Mouse (Mus musculus) neural tube, embryonic 12.5 days (tissue): Measurements from ENCODE around the gene Cyp4f18. TPM values are rescaled to one million over a fixed set of nuclear protein-coding genes. Genes with fewer than 3 reads are reported as not detected.
"Not testable (repeated sequence)": the region's sequence is repeated elsewhere in the genome, so short reads cannot be mapped to it uniquely, and the experiment has no call there.

Experiments used
- ATAC-seq: fragments of 200-750 bp; cut with Nextera tagmentation; 2 replicates; pipeline ENCODE4 v1.8.0; 2017; ENCODE audit warnings: low read depth, mild to moderate bottlenecking, moderate TSS enrichment, moderate library complexity; ENCODE audit not compliant: low FRiP score
- H3K27ac ChIP-seq: fragments of 300-500 bp; sonication (generic); 2 replicates; pipeline ENCODE4 v1.5.1; 2016
- H3K27me3 ChIP-seq: fragments of 300-500 bp; sonication (generic); replicated peaks from 2 replicates; pipeline ENCODE4 v1.6.1; 2016; ENCODE audit warnings: mild to moderate bottlenecking
- H3K36me3 ChIP-seq: fragments of 300-500 bp; sonication (generic); 2 replicates; pipeline ENCODE4 v1.6.1; 2016; ENCODE audit warnings: mild to moderate bottlenecking
- H3K4me1 ChIP-seq: fragments of 300-500 bp; sonication (generic); 2 replicates; pipeline ENCODE4 v1.6.1; 2016
- H3K4me2 ChIP-seq: fragments of 300-500 bp; sonication (generic); replicated peaks from 2 replicates; pipeline ENCODE4 v1.6.1; 2016; ENCODE audit warnings: mild to moderate bottlenecking
- H3K4me3 ChIP-seq: fragments of 300-500 bp; sonication (generic); 2 replicates; pipeline ENCODE4 v1.5.1; 2016
- H3K9ac ChIP-seq: fragments of 300-500 bp; sonication (generic); 2 replicates; pipeline ENCODE4 v1.6.1; 2016; ENCODE audit warnings: mild to moderate bottlenecking
- H3K9me3 ChIP-seq: fragments of 300-500 bp; sonication (generic); 2 replicates; pipeline ENCODE4 v1.6.1; 2016; ENCODE audit warnings: mild to moderate bottlenecking
- WGBS: fragments of 180-500 bp; shearing (Covaris S2); methylation state at CpG from one replicate; pipeline ENCODE4 v1.1.7; 2016; 5-methylcytosine and 5-hydroxymethylcytosine counted together
- polyA plus RNA-seq: library from polyadenylated mRNA; unstranded; fragments of >200 nt; fragmentation: Nextera tagmentation; extraction: Ambion mirVana; gene quantifications from 2 replicates; pipeline ENCODE4 v1.2.1, GENCODE M21; 2016

Gene Cyp4f18
- polyA plus RNA-seq, 1 experiment from 2014 or later: 0.77 TPM

DNA sequence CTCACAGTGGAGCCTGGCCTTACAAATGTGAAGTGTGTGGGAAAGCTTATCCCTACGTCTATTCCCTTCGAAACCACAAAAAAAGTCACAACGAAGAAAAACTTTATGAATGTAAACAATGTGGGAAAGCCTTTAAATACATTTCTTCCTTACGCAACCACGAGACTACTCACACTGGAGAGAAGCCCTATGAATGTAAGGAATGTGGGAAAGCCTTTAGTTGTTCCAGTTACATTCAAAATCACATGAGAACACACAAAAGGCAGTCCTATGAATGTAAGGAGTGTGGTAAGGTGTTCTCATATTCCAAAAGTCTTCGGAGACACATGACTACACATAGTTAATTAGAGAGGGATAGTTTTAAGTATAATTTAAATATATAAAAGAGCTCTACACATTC lies 40.8 kb downstream of the Cyp4f18 start:
- WGBS: 98% methylated on average over 6 of the region's 6 CpGs
- peaks cover 53% of the 10 kb centered on the region for H3K36me3 ChIP-seq
- H3K4me2 ChIP-seq: no peak overlapping the region
- ATAC-seq: no peak
- no peaks in the 10 kb centered on the region for H3K4me1 ChIP-seq
- H3K27ac ChIP-seq: no peak overlapping the region
- H3K4me3 ChIP-seq: no peak overlapping the region
- no peaks in the 10 kb centered on the region for H3K27me3 ChIP-seq
- peaks cover 15% of the 10 kb centered on the region; the same call in 1 of the 2 replicates for H3K9me3 ChIP-seq
- H3K9ac ChIP-seq: no peak overlapping the region

DNA sequence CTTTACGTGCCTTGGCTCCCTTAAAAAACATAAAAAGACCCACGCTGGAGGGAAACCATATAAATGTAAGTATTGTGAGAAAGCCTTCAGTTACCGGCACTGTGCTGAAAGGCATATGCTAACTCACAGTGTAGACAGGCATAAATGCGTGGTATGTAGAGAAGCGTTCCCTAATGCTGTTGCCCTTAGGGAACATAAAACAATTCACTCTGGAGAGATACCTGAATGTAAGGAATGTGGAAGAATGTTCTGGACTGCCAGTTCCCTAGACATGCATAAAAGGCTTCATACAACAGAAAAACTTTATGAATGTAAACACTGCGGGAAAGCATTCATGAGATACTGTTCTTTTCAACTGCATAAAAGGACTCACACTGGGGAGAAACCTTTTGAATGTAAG lies 41.3 kb downstream of the Cyp4f18 start:
- H3K36me3 ChIP-seq: peaks cover 53% of the 10 kb centered on the region
- ATAC-seq: no peak
- 94% methylated on average over 6 of the region's 6 CpGs for whole genome bisulfite sequencing
- H3K27ac ChIP-seq: no peak overlapping the region
- H3K9ac ChIP-seq: no peak overlapping the region
- no peaks in the 10 kb centered on the region for H3K4me1 ChIP-seq
- no peaks in the 10 kb centered on the region for H3K27me3 ChIP-seq
- H3K4me2 ChIP-seq: no peak overlapping the region
- no peak overlapping the region for H3K4me3 ChIP-seq
- peaks cover 15% of the 10 kb centered on the region; the same call in 1 of the 2 replicates for H3K9me3 ChIP-seq

DNA sequence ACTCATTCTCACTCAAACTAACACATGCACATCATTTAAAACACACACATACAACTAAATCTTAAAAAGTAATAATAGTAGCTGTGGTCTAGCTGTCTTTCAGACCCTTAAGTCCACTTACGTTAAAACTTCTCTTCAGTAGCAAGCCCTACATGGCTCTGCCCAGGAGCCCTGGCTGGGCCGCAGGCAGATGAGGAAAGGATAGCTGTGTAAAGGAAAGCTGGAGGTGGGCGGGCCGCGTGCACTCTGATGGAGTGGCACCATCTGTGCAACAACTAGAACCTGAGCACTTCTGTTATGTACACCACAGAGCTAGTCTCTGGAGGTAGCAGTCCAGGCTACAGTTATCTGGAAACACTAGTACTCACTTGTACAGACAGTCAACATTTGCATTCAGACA lies 42.2 kb downstream of the Cyp4f18 start:
- Histone ChIP-seq H3K9ac (no peak overlapping the region), H3K9me3 (peaks cover 15% of the 10 kb centered on the region; the same call in 1 of the 2 replicates), H3K27me3 (no peaks in the 10 kb centered on the region), H3K4me3 (no peak overlapping the region), H3K4me2 (no peak overlapping the region), H3K27ac (no peak overlapping the region), H3K4me1 (no peaks in the 10 kb centered on the region), H3K36me3 (peaks cover 53% of the 10 kb centered on the region)
- ATAC-seq: no peak
- 97% methylated on average over 5 of the region's 5 CpGs for WGBS

DNA sequence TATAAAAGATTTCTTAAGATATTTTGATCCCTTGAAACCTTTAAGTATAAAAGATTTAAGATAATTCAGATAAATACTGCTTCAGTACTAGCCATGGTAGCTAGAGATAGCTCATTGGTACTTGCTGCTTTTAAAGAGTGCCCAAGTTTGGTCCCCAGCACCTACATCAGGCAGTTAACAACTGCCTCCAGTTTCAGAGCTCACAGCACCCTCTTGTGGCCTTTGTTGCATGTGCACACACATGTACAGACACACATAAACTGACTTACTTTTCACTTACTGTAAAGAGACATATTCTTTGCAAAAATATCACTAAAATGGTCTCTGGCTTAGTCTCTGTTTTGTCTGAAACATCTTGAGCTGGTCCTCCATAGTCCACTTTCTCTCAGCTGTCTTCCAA lies 43.0 kb downstream of the Cyp4f18 start:
- no peak overlapping the region for H3K9ac ChIP-seq

DNA sequence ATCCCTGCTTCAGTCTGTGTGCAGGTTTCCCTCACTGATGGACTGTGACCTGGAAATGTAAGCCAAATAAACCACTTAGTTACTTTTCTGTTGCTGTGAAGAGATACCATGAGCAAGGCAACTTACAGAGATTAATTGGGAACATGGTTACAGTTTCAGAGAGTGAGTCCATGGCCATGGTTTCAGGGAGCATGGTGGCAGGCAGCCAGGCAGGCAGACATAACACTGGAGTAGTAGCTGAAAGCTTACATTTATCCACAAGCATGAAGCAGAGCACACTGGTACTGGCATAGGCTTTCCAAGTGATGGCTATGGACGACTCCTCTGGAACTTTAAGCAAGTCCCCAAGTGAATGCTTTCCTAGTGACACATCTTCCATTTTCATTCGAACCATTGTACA lies 44.3 kb downstream of the Cyp4f18 start:
- no peaks in the 10 kb centered on the region for H3K4me1 ChIP-seq
- no peak overlapping the region for H3K4me3 ChIP-seq
- 93% methylated on average over 2 of the region's 2 CpGs for WGBS
- no peaks in the 10 kb centered on the region for H3K27me3 ChIP-seq
- H3K9me3 ChIP-seq: peaks cover 15% of the 10 kb centered on the region; the same call in 1 of the 2 replicates
- H3K9ac ChIP-seq: no peak overlapping the region
- ATAC-seq: no peak
- H3K36me3 ChIP-seq: peaks cover 53% of the 10 kb centered on the region
- no peak overlapping the region for H3K27ac ChIP-seq
- no peak overlapping the region for H3K4me2 ChIP-seq

More for the DNA sequence above, 43.0 kb downstream of the Cyp4f18 start:
- H3K4me1 ChIP-seq: no peaks in the 10 kb centered on the region
- H3K27ac ChIP-seq: no peak overlapping the region
- no peak for ATAC-seq
- no peaks in the 10 kb centered on the region for H3K27me3 ChIP-seq
- no peak overlapping the region for H3K4me2 ChIP-seq
- peaks cover 15% of the 10 kb centered on the region; the same call in 1 of the 2 replicates for H3K9me3 ChIP-seq
- no peak overlapping the region for H3K4me3 ChIP-seq
- H3K36me3 ChIP-seq: peaks cover 53% of the 10 kb centered on the region

DNA sequence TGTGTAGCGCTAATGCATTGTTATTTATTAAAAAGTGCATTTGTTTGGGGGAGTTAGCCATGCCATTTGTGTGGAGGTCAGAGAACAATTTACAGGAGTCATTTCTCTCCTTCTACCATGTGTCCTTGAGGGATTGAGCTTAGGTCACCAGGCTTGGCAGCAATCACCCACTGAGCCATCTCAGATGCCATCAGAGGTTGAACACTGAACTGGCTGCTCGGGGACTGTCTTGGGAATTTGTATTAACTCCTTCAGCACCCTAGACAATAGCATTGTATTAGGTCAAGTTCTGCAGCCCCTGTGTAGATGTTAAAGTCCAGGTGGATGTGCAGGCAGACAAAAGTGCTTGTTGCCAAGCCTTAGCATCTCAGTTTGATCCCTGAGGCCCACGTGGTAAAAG lies 45.4 kb downstream of the Cyp4f18 start:
- WGBS: 93% methylated on average over 3 of the region's 3 CpGs
- Histone ChIP-seq H3K27me3 (no peaks in the 10 kb centered on the region), H3K4me1 (no peaks in the 10 kb centered on the region), H3K9me3 (peaks cover 15% of the 10 kb centered on the region; the same call in 1 of the 2 replicates), H3K4me3 (no peak overlapping the region), H3K4me2 (no peak overlapping the region), H3K9ac (no peak overlapping the region), H3K27ac (no peak overlapping the region), H3K36me3 (peaks cover 49% of the 10 kb centered on the region)
- ATAC-seq: no peak

DNA sequence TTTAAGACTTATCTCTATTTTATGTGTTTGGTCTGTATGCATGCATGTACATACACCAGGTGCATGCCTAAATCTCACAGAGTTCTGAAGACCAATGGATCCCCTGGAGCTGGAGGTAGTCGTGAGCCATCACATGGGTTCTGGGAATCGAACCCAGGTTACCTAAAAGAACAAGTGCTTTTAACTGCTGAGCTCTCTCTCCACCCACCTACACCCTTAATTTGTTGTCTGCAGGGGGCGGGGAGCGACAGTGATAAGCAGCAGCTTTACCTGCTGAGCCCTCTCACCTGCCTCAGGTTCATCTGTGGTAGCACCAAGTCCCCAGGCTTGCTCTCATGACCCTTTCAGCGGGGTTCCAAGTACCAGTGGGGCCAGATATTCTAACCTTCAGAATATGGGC lies 47.6 kb downstream of the Cyp4f18 start:
- H3K4me1 ChIP-seq: no peaks in the 10 kb centered on the region
- ATAC-seq: no peak
- H3K9me3 ChIP-seq: peaks cover 22% of the 10 kb centered on the region; the same call in 1 of the 2 replicates
- H3K4me2 ChIP-seq: no peak overlapping the region
- peaks cover 35% of the 10 kb centered on the region for H3K36me3 ChIP-seq
- no peak overlapping the region for H3K4me3 ChIP-seq
- 94% methylated on average over 5 of the region's 5 CpGs for WGBS
- H3K27me3 ChIP-seq: no peaks in the 10 kb centered on the region
- no peak overlapping the region for H3K27ac ChIP-seq
- H3K9ac ChIP-seq: no peak overlapping the region

DNA sequence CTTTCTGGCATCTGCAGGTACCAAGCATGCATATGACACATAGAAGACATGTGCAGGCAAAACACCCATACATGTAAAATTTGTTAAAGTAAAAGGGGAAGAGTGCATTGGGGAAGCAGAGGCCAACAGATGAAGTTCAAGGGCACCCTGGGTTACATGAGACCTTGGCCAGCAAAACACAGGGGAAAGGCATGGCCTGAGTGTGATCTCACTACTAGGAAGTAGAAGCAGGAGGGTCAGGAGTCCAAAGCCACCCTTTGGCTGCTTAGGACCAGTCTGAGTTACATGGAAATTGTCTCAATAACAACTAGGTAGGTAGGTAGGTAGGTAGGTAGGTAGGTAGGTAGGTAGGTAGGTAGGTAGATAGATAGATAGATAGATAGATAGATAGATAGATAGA lies 48.9 kb downstream of the Cyp4f18 start:
- no peak overlapping the region for H3K4me3 ChIP-seq
- H3K4me1 ChIP-seq: no peaks in the 10 kb centered on the region
- no peak overlapping the region for H3K4me2 ChIP-seq
- peaks cover 22% of the 10 kb centered on the region for H3K36me3 ChIP-seq
- no peak overlapping the region for H3K9ac ChIP-seq
- H3K27ac ChIP-seq: no peak overlapping the region
- H3K27me3 ChIP-seq: no peaks in the 10 kb centered on the region
- no peak for ATAC-seq
- peaks cover 20% of the 10 kb centered on the region; the same call in 1 of the 2 replicates for H3K9me3 ChIP-seq

DNA sequence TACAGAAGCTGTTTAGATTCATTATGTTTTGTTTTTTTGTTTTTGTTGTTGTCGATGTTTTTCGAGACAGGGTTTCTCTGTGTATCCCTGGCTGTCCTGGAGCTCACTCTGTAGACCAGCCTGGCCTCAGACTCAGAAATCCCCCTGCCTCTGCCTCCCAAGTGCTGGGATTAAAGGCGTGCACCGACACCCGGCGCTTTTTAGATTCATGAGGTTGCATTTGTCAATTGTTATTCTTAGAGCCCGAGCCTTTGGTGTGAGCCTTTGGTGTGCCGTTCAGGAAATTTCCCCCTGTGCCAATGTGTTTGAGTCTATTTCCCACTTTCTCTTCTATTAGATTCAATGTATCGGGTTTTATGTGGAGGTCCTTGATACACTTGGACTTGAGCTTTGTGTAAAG lies 54.8 kb downstream of the Cyp4f18 start:
- Histone ChIP-seq H3K4me3 (no peak overlapping the region), H3K4me1 (peaks cover 14% of the 10 kb centered on the region), H3K36me3 (peaks cover 18% of the 10 kb centered on the region), H3K27ac (no peak overlapping the region), H3K27me3 (no peaks in the 10 kb centered on the region), H3K4me2 (no peak overlapping the region), H3K9ac (no peak overlapping the region), H3K9me3 (peaks cover 19% of the 10 kb centered on the region)
- WGBS: 97% methylated on average over 9 of the region's 9 CpGs
- ATAC-seq: no peak

DNA sequence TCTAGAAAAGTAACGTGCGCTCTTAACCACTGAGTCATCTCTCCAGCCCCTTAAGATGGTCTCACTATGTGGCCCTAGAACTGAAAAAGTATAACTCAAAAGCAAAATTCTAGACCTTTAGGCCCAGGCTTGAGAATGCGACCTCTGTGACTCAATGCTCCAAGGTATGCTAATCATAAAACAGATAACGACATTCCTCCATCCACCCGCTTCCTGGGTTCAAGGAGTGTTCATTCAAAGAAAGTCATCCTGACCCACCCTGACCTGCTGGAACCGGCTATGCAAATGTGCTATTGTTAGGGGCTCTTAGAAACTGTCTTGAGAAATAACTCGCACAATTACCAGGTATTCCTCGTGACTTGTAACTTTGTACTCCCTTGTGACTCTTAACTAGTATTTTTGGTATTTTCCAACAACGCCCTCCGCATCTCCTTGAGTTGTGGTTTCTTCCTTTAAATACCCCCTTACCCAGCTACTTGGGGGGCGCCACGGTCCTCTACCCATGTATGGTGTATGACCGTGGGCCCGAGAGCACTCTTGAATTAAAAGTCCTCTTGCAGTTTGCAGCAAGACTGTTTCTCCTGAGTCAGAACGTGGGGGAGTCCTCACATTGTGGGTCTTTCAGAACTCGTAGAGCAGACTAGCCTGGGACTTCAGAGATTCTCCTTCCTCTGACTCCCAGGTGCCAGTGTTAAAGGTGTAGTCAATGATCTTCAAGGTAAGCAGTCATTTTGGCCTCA lies 56.3 kb downstream of the Cyp4f18 start:
- not testable (repeated sequence) for H3K9ac ChIP-seq, H3K4me2 ChIP-seq, H3K27ac ChIP-seq, H3K4me3 ChIP-seq, ATAC-seq, H3K27me3 ChIP-seq
- 97% methylated on average over 16 of the region's 16 CpGs for WGBS
- Histone ChIP-seq H3K9me3 (peaks cover 15% of the 10 kb centered on the region), H3K36me3 (peaks cover 14% of the 10 kb centered on the region), H3K4me1 (peaks cover 14% of the 10 kb centered on the region)

DNA sequence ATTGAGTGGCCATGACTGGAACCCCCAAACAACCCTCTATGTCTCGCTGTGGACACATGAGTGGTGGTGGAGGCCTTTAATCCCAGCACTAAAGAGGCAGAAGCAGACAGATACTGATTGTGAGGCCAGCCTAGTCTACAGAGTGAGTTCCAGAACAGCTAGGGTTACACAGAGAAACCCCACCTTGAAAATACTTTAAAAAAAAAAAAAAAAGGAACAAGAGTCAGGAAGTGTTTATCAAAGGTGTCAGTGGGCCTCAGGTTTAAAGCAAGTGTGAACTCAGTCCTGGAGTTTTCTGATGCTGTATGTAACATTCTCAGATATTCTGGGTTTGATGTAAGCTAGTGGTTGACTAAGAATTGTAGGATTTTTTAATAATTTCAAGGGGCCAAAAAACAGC lies 56.9 kb downstream of the Cyp4f18 start:
- Histone ChIP-seq H3K4me2 (peak overlapping the region; percentile 59; the same call in 1 of the 2 replicates), H3K27ac (no peak overlapping the region), H3K36me3 (peaks cover 11% of the 10 kb centered on the region), H3K9me3 (peaks cover 12% of the 10 kb centered on the region), H3K9ac (no peak overlapping the region), H3K4me1 (peaks cover 14% of the 10 kb centered on the region), H3K27me3 (no peaks in the 10 kb centered on the region), H3K4me3 (no peak overlapping the region)
- 100% methylated on average over 1 of the region's 1 CpGs for WGBS
- no peak for ATAC-seq

DNA sequence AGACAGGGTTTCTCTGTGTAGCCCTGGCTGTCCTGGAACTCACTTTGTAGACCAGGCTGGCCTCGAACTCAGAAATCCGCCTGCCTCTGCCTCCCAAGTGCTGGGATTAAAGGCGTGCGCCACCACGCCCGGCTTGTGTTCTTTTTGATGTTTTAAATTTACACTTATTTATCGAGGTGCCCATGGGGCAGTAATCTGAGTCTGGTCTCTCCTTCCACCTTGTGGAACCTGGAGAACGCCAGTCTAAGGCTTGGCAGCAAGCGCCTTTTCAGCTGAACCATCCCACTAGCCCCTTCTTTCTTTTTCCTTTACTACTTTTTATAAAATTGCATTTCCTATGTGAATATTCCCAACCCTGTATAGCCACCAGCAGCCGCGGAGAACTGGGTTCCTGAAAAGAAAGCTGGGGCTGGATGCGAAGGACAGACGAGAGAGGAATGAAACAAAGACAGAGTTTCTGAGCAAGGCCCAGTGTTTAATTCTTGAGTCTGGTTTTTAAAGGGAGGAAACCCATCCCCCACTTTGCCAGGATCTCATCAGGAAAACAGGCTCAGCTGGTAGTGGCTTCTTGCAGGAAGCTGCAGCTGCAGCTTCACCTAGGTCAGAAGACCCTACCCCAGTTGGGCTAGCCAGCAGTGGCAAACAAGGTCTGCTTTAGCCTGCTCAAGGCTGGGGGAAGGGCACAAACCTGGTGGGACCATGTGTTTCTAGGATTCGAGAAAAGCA lies 57.8 kb downstream of the Cyp4f18 start:
- WGBS: 45% methylated on average over 14 of the region's 14 CpGs
- Histone ChIP-seq H3K4me2 (peak overlapping the region; percentile 59), H3K36me3 (peaks cover 11% of the 10 kb centered on the region), H3K4me3 (peak overlapping the region; percentile 51), H3K9ac (peak overlapping the region; percentile 63), H3K27me3 (no peaks in the 10 kb centered on the region), H3K9me3 (peaks cover 12% of the 10 kb centered on the region), H3K27ac (no peak overlapping the region), H3K4me1 (peaks cover 14% of the 10 kb centered on the region)
- no peak for ATAC-seq
